Mouse (Mus musculus): ENCODE measurements around the gene Iqsec1.

- TF ChIP-seq CTCF (conservative IDR thresholded peaks at IDR 0.05; ENCODE audit: low read length) (no peak), POU5F1 (IDR thresholded peaks at IDR 0.05; ENCODE audit: borderline replicate concordance, low read length) (no peak)
Observed at GRCm38 (mm10) chr6:90799116-90799515, 189.4 kb downstream of the Iqsec1 start.
